Mouse (Mus musculus): ENCODE data around the gene Usp6nl. TPM values are rescaled to one million over a fixed set of nuclear protein-coding genes. Genes with fewer than 3 reads are reported as not detected.

The Usp6nl gene
- total RNA-seq, 4 experiments from 2014 or later, result 31.7 to 41.4 (median 35.1) TPM

- DNase-seq, result no peak
These were observed 54.5 kb downstream of the Usp6nl start for GRCm38 (mm10) chr2:6376941-6377340.

GRCm38 (mm10) chr2:6378590-6379205 lies 56.2 kb downstream of the Usp6nl start:
- no peak for DNase-seq

GRCm38 (mm10) chr2:6379731-6380212 lies 57.3 kb downstream of the Usp6nl start:
- DNase-seq, result no peak

GRCm38 (mm10) chr2:6380401-6380800 lies 57.9 kb downstream of the Usp6nl start:
- no peak for DNase-seq

GRCm38 (mm10) chr2:6384407-6385146 lies 62.1 kb downstream of the Usp6nl start:
- DNase-seq, result no peak

GRCm38 (mm10) chr2:6389162-6389561 lies 66.7 kb downstream of the Usp6nl start:
- no peak for DNase-seq

GRCm38 (mm10) chr2:6391261-6391660 lies 68.8 kb downstream of the Usp6nl start:
- DNase-seq, result no peak

GRCm38 (mm10) chr2:6391940-6392339 lies 69.5 kb downstream of the Usp6nl start:
- no peak for DNase-seq

GRCm38 (mm10) chr2:6395851-6396625 lies 73.6 kb downstream of the Usp6nl start:
- no peak for DNase-seq

GRCm38 (mm10) chr2:6396626-6397146 lies 74.2 kb downstream of the Usp6nl start:
- no peak for DNase-seq

- no peak for DNase-seq
These were observed 74.7 kb downstream of the Usp6nl start for GRCm38 (mm10) chr2:6397166-6397565.

- no peak for DNase-seq
These were observed 76.4 kb downstream of the Usp6nl start for GRCm38 (mm10) chr2:6398826-6399225.

GRCm38 (mm10) chr2:6401039-6401438 lies 78.6 kb downstream of the Usp6nl start:
- DNase-seq, result no peak

- DNase-seq, result no peak
These were observed 80.9 kb downstream of the Usp6nl start for GRCm38 (mm10) chr2:6403375-6403774.

- DNase-seq, result no peak
These were observed 81.5 kb downstream of the Usp6nl start for GRCm38 (mm10) chr2:6403991-6404390.

GRCm38 (mm10) chr2:6404627-6405026 lies 82.2 kb downstream of the Usp6nl start:
- no peak for DNase-seq

GRCm38 (mm10) chr2:6405059-6406033 lies 82.9 kb downstream of the Usp6nl start:
- DNase-seq, result peak; percentile 73

GRCm38 (mm10) chr2:6407711-6408110 lies 85.2 kb downstream of the Usp6nl start:
- no peak for DNase-seq

- no peak for DNase-seq
These were observed 90.2 kb downstream of the Usp6nl start for GRCm38 (mm10) chr2:6412645-6413044.

- no peak for DNase-seq
These were observed 91.3 kb downstream of the Usp6nl start for GRCm38 (mm10) chr2:6413723-6414122.

- no peak for DNase-seq
These were observed 91.9 kb downstream of the Usp6nl start for GRCm38 (mm10) chr2:6414400-6414799.

GRCm38 (mm10) chr2:6417158-6417557 lies 94.7 kb downstream of the Usp6nl start:
- DNase-seq, result no peak

Measured in adrenal gland, adult 8-10 months (tissue).